Mouse (Mus musculus) thymus, adult 2 months (tissue): ENCODE data around the gene Sytl3.

ENCODE experiments used
- CTCF ChIP-seq: fragments of 200-500 bp; IDR thresholded peaks from 2 replicates; pipeline ENCODE4 v1.5.1; 2012; ENCODE audit warnings: mild to moderate bottlenecking, control low read depth, low read length, moderate library complexity, borderline replicate concordance; ENCODE audit not compliant: control insufficient read depth, poor library complexity, insufficient read depth; ENCODE audit errors: extremely low read depth
- POLR2A ChIP-seq: fragments of 200-500 bp; IDR thresholded peaks from 2 replicates; pipeline ENCODE4 v1.6.1; 2012; ENCODE audit warnings: mild to moderate bottlenecking, low read length, control low read depth, moderate library complexity; ENCODE audit not compliant: control insufficient read depth, poor library complexity, insufficient read depth; ENCODE audit errors: extremely low read depth

- TF ChIP-seq POLR2A: no peak
- TF ChIP-seq CTCF: no peak
Observed at GRCm38 (mm10) chr17:6741271-6741670, 82.4 kb downstream of the Sytl3 start.
